Mouse (Mus musculus) midbrain, embryonic 10.5 days (tissue): ENCODE measurements at regions not wholly inside any gene's neighbourhood (a gene's known extent, or its start where the extent isn't known, plus 50 kb on each side); places are given as distances from the start of the nearest gene placed in this dataset.

Experiments
- DNase-seq: peaks from one replicate; pipeline ENCODE4 v3.0.0-alpha.2; 2017; ENCODE audit warnings: low spot score
- H3K27ac ChIP-seq: fragments of 300-500 bp; sonication (generic); replicated peaks from 2 replicates; pipeline ENCODE4 v1.5.1; 2016; ENCODE audit warnings: mild to moderate bottlenecking
- H3K27me3 ChIP-seq: fragments of 300-500 bp; sonication (generic); 2 replicates; pipeline ENCODE4 v1.6.1; 2016; ENCODE audit warnings: low read depth, mild to moderate bottlenecking; ENCODE audit not compliant: poor library complexity, severe bottlenecking
- H3K36me3 ChIP-seq: fragments of 300-500 bp; sonication (generic); 2 replicates; pipeline ENCODE4 v1.6.1; 2016; ENCODE audit warnings: mild to moderate bottlenecking, moderate library complexity
- H3K4me1 ChIP-seq: fragments of 300-500 bp; sonication (generic); 2 replicates; pipeline ENCODE4 v1.6.1; 2016
- H3K4me3 ChIP-seq: fragments of 300-500 bp; sonication (generic); 2 replicates; pipeline ENCODE4 v1.5.1; 2016; ENCODE audit warnings: mild to moderate bottlenecking, moderate library complexity
- H3K9me3 ChIP-seq: fragments of 300-500 bp; sonication (generic); replicated peaks from 2 replicates; pipeline ENCODE4 v1.6.1; 2016; ENCODE audit warnings: mild to moderate bottlenecking
- WGBS: fragments of 180-500 bp; shearing (Covaris S2); methylation state at CpG from one replicate; pipeline ENCODE4 v1.1.7; 2016; 5-methylcytosine and 5-hydroxymethylcytosine counted together

GRCm38 (mm10) chr6:107243981-107244380, 285.6 kb upstream of the Lrrn1 start:
- Histone ChIP-seq H3K27ac (no peak overlapping the region), H3K4me3 (no peak overlapping the region), H3K27me3 (no peaks in the 10 kb centered on the region), H3K4me1 (no peaks in the 10 kb centered on the region), H3K36me3 (no peaks in the 10 kb centered on the region), H3K9me3 (no peaks in the 10 kb centered on the region)
- WGBS = 93% methylated on average over 3 of the region's 3 CpGs
- DNase-seq = no peak

GRCm38 (mm10) chr6:107280348-107280747, 249.2 kb upstream of the Lrrn1 start:
- Histone ChIP-seq H3K4me3 (no peak overlapping the region), H3K36me3 (no peaks in the 10 kb centered on the region), H3K27ac (no peak overlapping the region), H3K9me3 (no peaks in the 10 kb centered on the region), H3K27me3 (no peaks in the 10 kb centered on the region), H3K4me1 (no peaks in the 10 kb centered on the region)
- WGBS = 93% methylated on average over 15 of the region's 15 CpGs
- DNase-seq = no peak

- DNase-seq = no peak
- H3K27me3 ChIP-seq = no peaks in the 10 kb centered on the region
- H3K9me3 ChIP-seq = no peaks in the 10 kb centered on the region
- H3K36me3 ChIP-seq = no peaks in the 10 kb centered on the region
- no peaks in the 10 kb centered on the region for H3K4me1 ChIP-seq
- WGBS = 89% methylated on average over 3 of the region's 3 CpGs
- H3K27ac ChIP-seq = no peak overlapping the region
- H3K4me3 ChIP-seq = no peak overlapping the region
These were observed 238.7 kb upstream of the Lrrn1 start for GRCm38 (mm10) chr6:107290850-107291249.

- WGBS = 79% methylated on average over 1 of the region's 1 CpGs
- Histone ChIP-seq H3K27me3 (no peaks in the 10 kb centered on the region), H3K9me3 (no peaks in the 10 kb centered on the region), H3K4me3 (no peak overlapping the region), H3K4me1 (peaks cover 14% of the 10 kb centered on the region), H3K36me3 (no peaks in the 10 kb centered on the region), H3K27ac (peak overlapping the region; percentile 63)
- no peak for DNase-seq
These were observed 225.7 kb upstream of the Lrrn1 start for GRCm38 (mm10) chr6:107303676-107304369.

GRCm38 (mm10) chr6:107319565-107319964, 210.0 kb upstream of the Lrrn1 start:
- H3K4me3 ChIP-seq = no peak overlapping the region
- H3K27me3 ChIP-seq = no peaks in the 10 kb centered on the region
- H3K36me3 ChIP-seq = no peaks in the 10 kb centered on the region
- no peak for DNase-seq
- H3K9me3 ChIP-seq = no peaks in the 10 kb centered on the region
- H3K4me1 ChIP-seq = peaks cover 3% of the 10 kb centered on the region; the same call in 1 of the 2 replicates
- no peak overlapping the region for H3K27ac ChIP-seq
- WGBS = 97% methylated on average over 1 of the region's 1 CpGs

- H3K27me3 ChIP-seq = no peaks in the 10 kb centered on the region
- H3K4me3 ChIP-seq = no peak overlapping the region
- WGBS = 90% methylated on average over 4 of the region's 4 CpGs
- no peaks in the 10 kb centered on the region for H3K4me1 ChIP-seq
- no peaks in the 10 kb centered on the region for H3K36me3 ChIP-seq
- H3K27ac ChIP-seq = no peak overlapping the region
- no peak for DNase-seq
- no peaks in the 10 kb centered on the region for H3K9me3 ChIP-seq
These were observed 179.1 kb upstream of the Lrrn1 start for GRCm38 (mm10) chr6:107350503-107350902.

GRCm38 (mm10) chr6:107375274-107375673, 154.3 kb upstream of the Lrrn1 start:
- no peaks in the 10 kb centered on the region for H3K9me3 ChIP-seq
- H3K4me1 ChIP-seq = no peaks in the 10 kb centered on the region
- DNase-seq = no peak
- H3K4me3 ChIP-seq = no peak overlapping the region
- no peak overlapping the region for H3K27ac ChIP-seq
- no peaks in the 10 kb centered on the region for H3K36me3 ChIP-seq
- no peaks in the 10 kb centered on the region for H3K27me3 ChIP-seq

- H3K36me3 ChIP-seq = no peaks in the 10 kb centered on the region
- H3K4me3 ChIP-seq = no peak overlapping the region
- no peaks in the 10 kb centered on the region for H3K27me3 ChIP-seq
- H3K9me3 ChIP-seq = no peaks in the 10 kb centered on the region
- WGBS = 88% methylated on average over 1 of the region's 1 CpGs
- no peak overlapping the region for H3K27ac ChIP-seq
- H3K4me1 ChIP-seq = no peaks in the 10 kb centered on the region
- no peak for DNase-seq
These were observed 151.1 kb upstream of the Lrrn1 start for GRCm38 (mm10) chr6:107378489-107378888.

GRCm38 (mm10) chr6:107380621-107381020, 148.9 kb upstream of the Lrrn1 start:
- no peak overlapping the region for H3K4me3 ChIP-seq
- no peak for DNase-seq
- no peak overlapping the region for H3K27ac ChIP-seq
- 82% methylated on average over 1 of the region's 1 CpGs for WGBS
- H3K36me3 ChIP-seq = no peaks in the 10 kb centered on the region
- H3K9me3 ChIP-seq = no peaks in the 10 kb centered on the region
- no peaks in the 10 kb centered on the region for H3K27me3 ChIP-seq
- no peaks in the 10 kb centered on the region for H3K4me1 ChIP-seq

GRCm38 (mm10) chr6:107386094-107386678, 143.4 kb upstream of the Lrrn1 start:
- no peaks in the 10 kb centered on the region for H3K27me3 ChIP-seq
- 0 out of 2 replicates have a peak, but pooled peaks cover 3% of the 10 kb centered on the region for H3K4me1 ChIP-seq
- no peak for DNase-seq
- 56% methylated on average over 7 of the region's 7 CpGs for WGBS
- H3K4me3 ChIP-seq = no peak overlapping the region
- no peaks in the 10 kb centered on the region for H3K9me3 ChIP-seq
- no peaks in the 10 kb centered on the region for H3K36me3 ChIP-seq
- no peak overlapping the region for H3K27ac ChIP-seq

GRCm38 (mm10) chr6:107389892-107390291, 139.7 kb upstream of the Lrrn1 start:
- Histone ChIP-seq H3K36me3 (no peaks in the 10 kb centered on the region), H3K4me1 (0 out of 2 replicates have a peak, but pooled peaks cover 3% of the 10 kb centered on the region), H3K27ac (no peak overlapping the region), H3K27me3 (no peaks in the 10 kb centered on the region), H3K9me3 (no peaks in the 10 kb centered on the region), H3K4me3 (no peak overlapping the region)
- no peak for DNase-seq
- WGBS = 66% methylated on average over 3 of the region's 3 CpGs

- WGBS = 87% methylated on average over 2 of the region's 2 CpGs
- no peak for DNase-seq
These were observed 135.0 kb upstream of the Lrrn1 start for GRCm38 (mm10) chr6:107394611-107395010.

GRCm38 (mm10) chr6:107415766-107416165, 113.8 kb upstream of the Lrrn1 start:
- WGBS = 77% methylated on average over 4 of the region's 4 CpGs
- H3K27ac ChIP-seq = no peak overlapping the region
- no peak overlapping the region for H3K4me3 ChIP-seq
- H3K4me1 ChIP-seq = no peaks in the 10 kb centered on the region
- H3K36me3 ChIP-seq = no peaks in the 10 kb centered on the region
- H3K27me3 ChIP-seq = no peaks in the 10 kb centered on the region
- H3K9me3 ChIP-seq = no peaks in the 10 kb centered on the region
- DNase-seq = no peak

More at GRCm38 (mm10) chr6:107394611-107395010, 135.0 kb upstream of the Lrrn1 start:
- no peaks in the 10 kb centered on the region for H3K27me3 ChIP-seq
- H3K36me3 ChIP-seq = no peaks in the 10 kb centered on the region
- no peaks in the 10 kb centered on the region for H3K9me3 ChIP-seq
- no peak overlapping the region for H3K27ac ChIP-seq
- no peaks in the 10 kb centered on the region for H3K4me1 ChIP-seq
- no peak overlapping the region for H3K4me3 ChIP-seq
